Mouse (Mus musculus) mammary gland, adult 2 months (tissue): ENCODE results near the gene Gm3250. TPM values are rescaled to one million over a fixed set of nuclear protein-coding genes. Genes with fewer than 3 reads are reported as not detected.

Source experiments
- polyA plus RNA-seq: library from polyadenylated mRNA; depleted of rRNA; stranded (reverse); fragments of >200 nt; gene quantifications from 2 replicates; pipeline ENCODE4 v1.2.3, GENCODE M21; 2012; ENCODE audit warnings: low replicate concordance; rRNA removed

Gm3250 gene
- not detected in 2 replicates for polyA plus RNA-seq

DNA sequence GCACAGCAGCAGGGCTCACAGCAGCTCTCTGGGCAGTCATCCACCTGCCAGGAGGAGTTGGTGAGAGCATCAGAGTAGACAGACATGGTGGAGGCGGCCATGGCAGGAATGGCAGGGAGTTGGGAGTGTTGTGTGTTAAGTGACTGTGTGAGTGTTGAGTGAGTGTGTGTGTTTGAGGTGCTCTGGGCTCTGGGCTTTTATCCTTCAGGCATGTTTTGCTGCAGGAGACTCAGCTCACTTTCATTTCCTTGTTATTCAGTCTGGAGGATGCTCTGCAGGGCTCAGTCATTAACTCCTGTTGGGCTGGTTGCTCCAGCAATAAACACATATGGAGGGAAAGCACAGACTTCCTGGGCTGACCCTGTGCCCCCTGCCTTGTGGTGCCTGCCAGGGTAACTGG, at the start of gene Gm3250:
Gm3250 (minus strand) TSS at position 101 of the 400 bp plus-strand sequence.

DNA sequence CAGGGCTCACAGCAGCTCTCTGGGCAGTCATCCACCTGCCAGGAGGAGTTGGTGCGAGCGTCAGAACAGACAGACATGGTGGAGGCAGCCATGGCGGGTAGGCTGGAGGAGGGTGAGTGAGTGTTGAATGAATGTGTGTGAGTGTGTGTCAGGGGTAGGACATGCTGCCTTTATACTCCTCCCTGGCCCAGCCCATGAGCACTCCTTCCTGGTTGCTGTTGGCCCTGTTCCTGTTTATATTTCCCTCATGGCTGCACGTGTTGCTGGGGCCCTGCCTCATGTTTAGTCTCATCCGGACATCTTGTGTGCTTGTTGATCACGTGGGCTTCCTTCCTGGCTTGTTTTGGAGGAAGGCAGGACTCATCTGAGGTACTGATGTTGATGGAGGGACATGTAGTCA, 44.6 kb upstream of the Gm3250 start, which contains the start of gene Krtap10-4:
Krtap10-4 (minus strand) TSS at position 145 of the 400 bp plus-strand sequence.

DNA sequence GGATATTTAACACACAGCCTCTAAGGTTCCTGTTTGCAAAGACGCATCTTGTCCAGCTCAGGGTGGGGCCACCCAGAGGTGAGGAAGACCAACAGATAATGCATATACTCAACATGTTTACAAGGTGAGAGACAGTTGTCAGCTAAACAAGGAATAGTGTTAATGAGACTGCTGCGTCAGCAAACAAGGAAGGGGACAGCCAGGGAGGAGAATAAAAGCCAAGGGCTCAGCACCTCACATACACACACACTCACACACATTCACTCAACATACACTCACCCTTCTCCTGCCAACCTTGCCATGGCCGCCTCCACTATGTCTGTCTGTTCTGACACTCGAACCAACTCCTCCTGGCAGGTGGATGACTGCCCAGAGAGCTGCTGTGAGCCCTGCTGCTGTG, 32.0 kb upstream of the Gm3250 start, which contains the start of gene Gm2696:
Gm2696 (plus strand) TSS at position 301 of the 400 bp plus-strand sequence.

DNA sequence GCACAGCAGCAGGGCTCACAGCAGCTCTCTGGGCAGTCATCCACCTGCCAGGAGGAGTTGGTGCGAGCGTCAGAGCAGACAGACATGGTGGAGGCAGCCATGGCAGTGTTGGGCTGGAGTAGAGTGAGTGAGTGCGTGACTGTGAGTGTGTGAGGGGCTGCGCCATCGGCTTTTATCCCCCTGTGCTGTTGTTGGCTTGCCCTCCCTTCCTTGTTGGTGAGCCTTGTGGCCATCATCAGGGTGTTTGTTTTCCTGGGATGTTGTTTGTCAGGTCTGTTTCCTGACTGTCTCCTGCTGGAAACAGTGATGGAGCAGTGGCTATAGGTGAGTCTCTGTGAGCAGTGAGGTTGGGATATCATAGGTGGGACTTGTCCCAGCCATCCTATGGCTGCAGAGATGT, 29.4 kb upstream of the Gm3250 start, which contains the start of gene Gm9507:
Gm9507 (minus strand) TSS at position 101 of the 400 bp plus-strand sequence.

DNA sequence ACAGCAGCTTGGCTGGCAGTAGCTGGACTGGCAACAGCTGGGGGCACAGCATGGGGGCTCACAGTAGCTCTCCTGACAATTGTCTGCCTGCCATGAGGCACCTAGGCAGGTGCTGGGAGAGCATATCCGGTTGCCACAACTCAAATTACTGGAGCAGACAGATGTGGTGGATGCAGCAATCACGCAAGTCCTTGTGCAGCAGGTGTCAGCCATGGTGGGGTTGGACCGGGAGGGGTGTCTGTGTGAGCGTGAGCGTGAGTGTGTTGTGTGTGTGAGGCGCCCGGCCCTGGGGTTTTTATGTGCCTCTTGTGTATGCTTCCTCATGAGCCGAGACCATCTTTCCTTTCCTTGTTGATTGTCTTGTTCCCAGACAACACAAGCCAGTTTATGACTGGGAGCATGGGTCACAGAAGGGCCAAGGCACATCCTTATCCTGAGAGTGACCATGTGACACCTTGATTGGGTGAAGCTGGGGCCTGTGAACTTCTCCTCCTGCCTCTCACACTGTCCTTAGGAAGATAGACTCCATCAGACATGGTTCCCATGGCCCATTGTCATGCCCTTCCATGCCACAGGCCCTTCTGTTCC, 16.7 kb upstream of the Gm3250 start, which contains the start of gene Gm19668:
Gm19668 (minus strand) TSS at position 213 of the 588 bp plus-strand sequence.

DNA sequence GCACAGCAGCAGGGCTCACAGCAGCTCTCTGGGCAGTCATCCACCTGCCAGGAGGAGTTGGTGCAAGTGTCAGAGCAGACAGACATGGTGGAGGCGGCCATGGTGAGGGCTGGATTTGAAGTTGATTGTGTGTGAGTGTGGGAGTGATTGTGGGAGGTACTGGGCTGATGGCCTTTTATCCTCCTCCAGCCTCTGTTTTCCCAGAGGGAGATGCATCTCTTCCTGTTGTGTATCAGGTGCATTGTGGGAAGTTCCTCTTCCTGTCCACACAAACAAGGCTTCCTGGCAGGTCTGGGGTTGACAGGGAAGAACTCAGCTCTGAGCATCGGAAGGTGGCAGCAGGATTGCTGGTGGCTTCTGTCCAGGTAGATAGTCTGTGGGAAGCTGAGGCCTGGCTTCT, 12.6 kb upstream of the Gm3250 start, which contains the start of gene Gm9639:
Gm9639 (minus strand) TSS at position 101 of the 400 bp plus-strand sequence.

DNA sequence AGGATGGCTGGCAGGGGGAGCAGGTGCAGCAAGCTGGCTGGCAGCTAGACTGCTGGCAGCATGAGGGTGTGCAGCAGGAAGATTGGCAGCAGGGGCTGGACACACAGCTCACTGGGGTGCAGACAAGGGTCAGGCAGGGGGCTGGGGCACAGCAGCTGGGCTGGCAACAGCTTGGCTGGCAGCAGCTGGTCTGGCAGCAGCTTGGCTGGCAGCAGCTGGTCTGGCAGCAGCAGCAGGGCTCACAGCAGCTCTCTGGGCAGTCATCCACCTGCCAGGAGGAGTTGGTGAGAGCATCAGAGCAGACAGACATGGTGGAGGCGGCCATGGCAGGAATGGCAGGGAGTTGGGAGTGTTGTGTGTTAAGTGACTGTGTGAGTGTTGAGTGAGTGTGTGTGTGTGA, 5.5 kb upstream of the Gm3250 start, which contains the start of gene Gm7137:
Gm7137 (minus strand) TSS at position 325 of the 400 bp plus-strand sequence.

DNA sequence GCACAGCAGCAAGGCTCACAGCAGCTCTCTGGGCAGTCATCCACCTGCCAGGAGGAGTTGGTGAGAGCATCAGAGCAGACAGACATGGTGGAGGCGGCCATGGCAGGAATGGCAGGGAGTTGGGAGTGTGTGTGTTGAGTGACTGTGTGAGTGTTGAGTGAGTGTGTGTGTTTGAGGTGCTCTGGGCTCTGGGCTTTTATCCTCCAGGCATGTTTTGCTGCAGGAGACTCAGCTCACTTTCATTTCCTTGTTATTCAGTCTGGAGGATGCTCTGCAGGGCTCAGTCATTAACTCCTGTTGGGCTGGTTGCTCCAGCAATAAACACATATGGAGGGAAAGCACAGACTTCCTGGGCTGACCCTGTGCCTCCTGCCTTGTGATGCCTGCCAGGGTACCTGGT, 5.5 kb downstream of the Gm3250 start, which contains the start of gene Gm7138:
Gm7138 (minus strand) TSS at position 101 of the 400 bp plus-strand sequence.

DNA sequence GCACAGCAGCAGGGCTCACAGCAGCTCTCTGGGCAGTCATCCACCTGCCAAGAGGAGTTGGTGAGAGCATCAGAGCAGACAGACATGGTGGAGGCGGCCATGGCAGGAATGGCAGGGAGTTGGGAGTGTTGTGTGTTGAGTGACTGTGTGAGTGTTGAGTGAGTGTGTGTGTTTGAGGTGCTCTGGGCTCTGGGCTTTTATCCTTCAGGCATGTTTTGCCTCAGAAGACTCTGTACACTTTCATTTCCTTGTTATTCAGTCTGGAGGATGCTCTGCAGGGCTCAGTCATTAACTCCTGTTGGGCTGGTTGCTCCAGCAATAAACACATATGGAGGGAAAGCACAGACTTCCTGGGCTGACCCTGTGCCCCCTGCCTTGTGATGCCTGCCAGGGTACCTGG, 11.1 kb downstream of the Gm3250 start, which contains the start of gene Gm3238:
Gm3238 (minus strand) TSS at position 101 of the 400 bp plus-strand sequence.

DNA sequence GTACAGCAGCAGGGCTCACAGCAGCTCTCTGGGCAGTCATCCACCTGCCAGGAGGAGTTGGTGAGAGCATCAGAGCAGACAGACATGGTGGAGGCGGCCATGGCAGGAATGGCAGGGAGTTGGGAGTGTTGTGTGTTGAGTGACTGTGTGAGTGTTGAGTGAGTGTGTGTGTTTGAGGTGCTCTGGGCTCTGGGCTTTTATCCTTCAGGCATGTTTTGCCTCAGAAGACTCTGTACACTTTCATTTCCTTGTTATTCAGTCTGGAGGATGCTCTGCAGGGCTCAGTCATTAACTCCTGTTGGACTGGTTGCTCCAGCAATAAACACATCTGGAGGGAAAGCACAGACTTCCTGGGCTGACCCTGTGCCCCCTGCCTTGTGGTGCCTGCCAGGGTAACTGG, 22.8 kb downstream of the Gm3250 start, which contains the start of gene Gm3233:
Gm3233 (minus strand) TSS at position 101 of the 400 bp plus-strand sequence.

DNA sequence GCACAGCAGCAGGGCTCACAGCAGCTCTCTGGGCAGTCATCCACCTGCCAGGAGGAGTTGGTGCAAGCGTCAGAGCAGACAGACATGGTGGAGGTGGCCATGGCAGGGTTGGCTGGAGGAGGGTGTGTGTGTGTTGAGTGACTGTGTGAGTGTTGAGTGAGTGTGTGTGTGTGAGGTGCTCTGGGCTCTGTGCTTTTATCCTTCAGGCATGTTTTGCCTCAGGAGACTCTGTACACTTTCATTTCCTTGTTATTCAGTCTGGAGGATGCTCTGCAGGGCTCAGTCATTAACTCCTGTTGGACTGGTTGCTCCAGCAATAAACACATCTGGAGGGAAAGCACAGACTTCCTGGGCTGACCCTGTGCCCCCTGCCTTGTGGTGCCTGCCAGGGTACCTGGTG, 31.1 kb downstream of the Gm3250 start, which contains the start of gene Gm9736:
Gm9736 (minus strand) TSS at position 101 of the 400 bp plus-strand sequence.

DNA sequence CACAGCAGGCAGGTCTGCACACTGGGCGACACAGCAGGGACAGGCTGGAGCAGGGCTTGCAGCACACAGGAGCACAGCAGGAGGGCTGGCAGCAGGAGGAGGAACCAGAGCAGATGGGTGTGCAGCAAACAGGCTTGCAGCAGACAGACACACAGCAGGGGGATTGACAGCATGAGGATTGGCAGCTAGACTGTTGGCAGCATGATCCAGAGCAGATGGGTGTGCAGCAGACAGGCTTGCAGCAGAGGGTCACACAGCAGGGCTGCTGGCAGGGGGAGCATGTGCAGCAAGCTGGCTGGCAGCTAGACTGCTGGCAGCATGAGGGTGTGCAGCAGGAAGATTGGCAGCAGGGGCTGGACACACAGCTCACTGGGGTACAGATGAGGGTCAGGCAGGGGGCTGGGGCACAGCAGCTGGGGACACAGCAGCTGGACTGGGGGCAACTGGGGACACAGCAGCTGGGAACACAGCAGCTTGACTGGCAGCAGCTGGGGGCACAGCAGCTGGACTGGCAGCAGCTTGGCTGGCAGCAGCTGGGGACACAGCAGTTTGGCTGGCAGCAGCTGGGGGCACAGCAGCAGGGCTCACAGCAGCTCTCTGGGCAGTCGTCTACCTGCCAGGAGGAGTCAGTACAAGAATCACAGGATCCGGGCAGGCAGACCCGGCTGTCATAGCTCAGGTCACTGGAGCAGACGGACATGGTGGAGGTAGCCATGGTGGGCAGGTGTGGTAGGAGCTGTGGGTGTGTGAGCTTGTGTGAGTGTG, 40.2 kb downstream of the Gm3250 start, which contains the start of gene Gm18596:
Gm18596 (minus strand) TSS at position 715 of the 765 bp plus-strand sequence.

Other genes with a start within 250 kb of the Gm3250 start
- gene Pttg1ip, start 200.8 kb downstream of the Gm3250 start, polyA plus RNA-seq, result 156 and 229 TPM in 2 replicates
- 136 and 145 TPM in 2 replicates for gene Sumo3, start 176.4 kb downstream of the Gm3250 start, polyA plus RNA-seq
- gene Gm49325, start 176.3 kb downstream of the Gm3250 start, polyA plus RNA-seq, result not detected in 2 replicates
- 37.7 and 49.2 TPM in 2 replicates for gene Ube2g2, start 160.3 kb downstream of the Gm3250 start, polyA plus RNA-seq
- 0.49 and 0.69 TPM in 2 replicates for gene Tspear, start 96.0 kb downstream of the Gm3250 start, polyA plus RNA-seq
- gene Gm19402, start 91.8 kb downstream of the Gm3250 start, polyA plus RNA-seq, result not detected in 2 replicates
- gene Gm9508, start 85.3 kb downstream of the Gm3250 start, polyA plus RNA-seq, result not detected in 2 replicates
- gene Gm10272, start 75.9 kb downstream of the Gm3250 start, polyA plus RNA-seq, result not detected in 2 replicates
- gene Gm10024, start 71.1 kb downstream of the Gm3250 start, polyA plus RNA-seq, result not detected in 2 replicates
- gene Gm10142, start 66.7 kb downstream of the Gm3250 start, polyA plus RNA-seq, result not detected in 2 replicates
- not detected in 2 replicates for gene Krtap12-1, start 61.9 kb downstream of the Gm3250 start, polyA plus RNA-seq
- gene Gm10100, start 56.1 kb downstream of the Gm3250 start, polyA plus RNA-seq, result not detected in 2 replicates
- gene Gm18596, start 39.9 kb downstream of the Gm3250 start, polyA plus RNA-seq, result not detected in 2 replicates
- not detected in 2 replicates for gene Gm9736, start 31.2 kb downstream of the Gm3250 start, polyA plus RNA-seq
- gene Gm3233, start 22.9 kb downstream of the Gm3250 start, polyA plus RNA-seq, result not detected in 2 replicates
- gene Gm3238, start 11.2 kb downstream of the Gm3250 start, polyA plus RNA-seq, result not detected in 2 replicates
- gene Gm7138, start 5.6 kb downstream of the Gm3250 start, polyA plus RNA-seq, result not detected in 2 replicates
- gene Gm7137, start 5.7 kb upstream of the Gm3250 start, polyA plus RNA-seq, result not detected in 2 replicates
- not detected in 2 replicates for gene Gm9639, start 12.5 kb upstream of the Gm3250 start, polyA plus RNA-seq
- not detected in 2 replicates for gene Gm19668, start 16.6 kb upstream of the Gm3250 start, polyA plus RNA-seq
- not detected in 2 replicates for gene Gm9507, start 29.3 kb upstream of the Gm3250 start, polyA plus RNA-seq
- not detected in 2 replicates for gene Gm2696, start 32.1 kb upstream of the Gm3250 start, polyA plus RNA-seq
- gene Krtap10-4, start 44.6 kb upstream of the Gm3250 start, polyA plus RNA-seq, result not detected in 2 replicates
- not detected in 2 replicates for gene Krtap10-10, start 53.4 kb upstream of the Gm3250 start, polyA plus RNA-seq
- not detected in 2 replicates for gene Gm36176, start 64.3 kb upstream of the Gm3250 start, polyA plus RNA-seq
- not detected in 2 replicates for gene Gm10318, start 70.3 kb upstream of the Gm3250 start, polyA plus RNA-seq
- not detected in 2 replicates for gene Gm3285, start 79.4 kb upstream of the Gm3250 start, polyA plus RNA-seq
- gene Lrrc3, start 120.0 kb upstream of the Gm3250 start, polyA plus RNA-seq, result 3.1 and 4.6 TPM in 2 replicates
- 4.3 and 5.9 TPM in 2 replicates for gene Trpm2, start 188.0 kb upstream of the Gm3250 start, polyA plus RNA-seq
- gene 1810043G02Rik, start 196.0 kb upstream of the Gm3250 start, polyA plus RNA-seq, result 44.5 and 83.3 TPM in 2 replicates
- 168 and 171 TPM in 2 replicates for gene Pfkl, start 227.5 kb upstream of the Gm3250 start, polyA plus RNA-seq